Mouse (Mus musculus) intestine, embryonic 15.5 days (tissue): ENCODE data around the gene Pnmal1. TPM values are rescaled to one million over a fixed set of nuclear protein-coding genes. Genes with fewer than 3 reads are reported as not detected.
A peak's percentile ranks its signal among the peaks of the same experiment; 100 is the strongest.

Experiments used
- ATAC-seq: fragments of 200-750 bp; cut with Nextera tagmentation; 2 replicates; pipeline ENCODE4 v1.8.0; 2017; ENCODE audit warnings: moderate TSS enrichment, moderate library complexity
- H3K27ac ChIP-seq: fragments of 300-500 bp; sonication (generic); 2 replicates; pipeline ENCODE4 v1.5.1; 2015; ENCODE audit warnings: mild to moderate bottlenecking, inconsistent platforms
- H3K27me3 ChIP-seq: fragments of 300-500 bp; sonication (generic); replicated peaks from 2 replicates; pipeline ENCODE4 v1.6.1; 2015; ENCODE audit warnings: inconsistent platforms
- H3K36me3 ChIP-seq: fragments of 300-500 bp; sonication (generic); 2 replicates; pipeline ENCODE4 v1.6.1; 2015; ENCODE audit warnings: inconsistent platforms
- H3K4me1 ChIP-seq: fragments of 300-500 bp; sonication (generic); replicated peaks from 2 replicates; pipeline ENCODE4 v1.6.1; 2015; ENCODE audit warnings: inconsistent platforms
- H3K4me2 ChIP-seq: fragments of 300-500 bp; sonication (generic); replicated peaks from 2 replicates; pipeline ENCODE4 v1.6.1; 2015; ENCODE audit warnings: mild to moderate bottlenecking, inconsistent platforms
- H3K4me3 ChIP-seq: fragments of 300-500 bp; sonication (generic); replicated peaks from 2 replicates; pipeline ENCODE4 v1.5.1; 2015; ENCODE audit warnings: inconsistent platforms
- H3K9ac ChIP-seq: fragments of 300-500 bp; sonication (generic); 2 replicates; pipeline ENCODE4 v1.6.1; 2015; ENCODE audit warnings: inconsistent platforms
- H3K9me3 ChIP-seq: fragments of 300-500 bp; sonication (generic); 2 replicates; pipeline ENCODE4 v1.6.1; 2016; ENCODE audit warnings: inconsistent platforms
- WGBS: fragments of 180-500 bp; shearing (Covaris S2); methylation state at CpG from one replicate; pipeline ENCODE4 v1.1.7; 2015; 5-methylcytosine and 5-hydroxymethylcytosine counted together
- polyA plus RNA-seq: library from polyadenylated mRNA; unstranded; fragments of >200 nt; fragmentation: Nextera tagmentation; extraction: Ambion mirVana; gene quantifications from 2 replicates; pipeline ENCODE4 v1.2.1, GENCODE M21; 2015

Pnmal1 gene
- polyA plus RNA-seq, 1 experiment from 2014 or later, result 3.1 TPM

- Histone ChIP-seq H3K9me3 (no peaks in the 10 kb centered on the region), H3K4me3 (no peak overlapping the region), H3K4me2 (no peak overlapping the region), H3K4me1 (no peaks in the 10 kb centered on the region), H3K27ac (no peak overlapping the region), H3K36me3 (no peaks in the 10 kb centered on the region), H3K27me3 (no peaks in the 10 kb centered on the region), H3K9ac (no peak overlapping the region)
- ATAC-seq, result no peak
- 36% methylated on average over 14 of the region's 14 CpGs for WGBS
Measured at GRCm38 (mm10) chr7:16932704-16933577, 26.5 kb upstream of the Pnmal1 start.

- no peak overlapping the region for H3K9ac ChIP-seq
- 47% methylated on average over 4 of the region's 4 CpGs for WGBS
- ATAC-seq, result no peak
- H3K4me1 ChIP-seq, result 0 out of 2 replicates have a peak, but pooled peaks cover 6% of the 10 kb centered on the region
- no peak overlapping the region for H3K4me2 ChIP-seq
- no peak overlapping the region for H3K4me3 ChIP-seq
- H3K9me3 ChIP-seq, result no peaks in the 10 kb centered on the region
- H3K36me3 ChIP-seq, result no peaks in the 10 kb centered on the region
- H3K27me3 ChIP-seq, result no peaks in the 10 kb centered on the region
- H3K27ac ChIP-seq, result no peak overlapping the region
Measured at GRCm38 (mm10) chr7:16937312-16937711, 22.2 kb upstream of the Pnmal1 start.

- WGBS, result 71% methylated on average over 17 of the region's 17 CpGs
- no peak overlapping the region for H3K4me3 ChIP-seq
Measured at GRCm38 (mm10) chr7:16938117-16938791, 21.2 kb upstream of the Pnmal1 start.

GRCm38 (mm10) chr7:16940292-16940691 lies 19.2 kb upstream of the Pnmal1 start:
- ATAC-seq, result no peak
- H3K36me3 ChIP-seq, result no peaks in the 10 kb centered on the region
- H3K4me3 ChIP-seq, result no peak overlapping the region
- WGBS, result 43% methylated on average over 7 of the region's 7 CpGs
- H3K27ac ChIP-seq, result peak overlapping the region; percentile 58; the same call in 1 of the 2 replicates
- H3K4me1 ChIP-seq, result peaks cover 15% of the 10 kb centered on the region
- H3K9me3 ChIP-seq, result no peaks in the 10 kb centered on the region
- H3K9ac ChIP-seq, result no peak overlapping the region
- peaks cover 5% of the 10 kb centered on the region for H3K27me3 ChIP-seq
- peak overlapping the region; percentile 28; the same call in 1 of the 2 replicates for H3K4me2 ChIP-seq

More at GRCm38 (mm10) chr7:16938117-16938791, 21.2 kb upstream of the Pnmal1 start:
- H3K4me1 ChIP-seq, result 0 out of 2 replicates have a peak, but pooled peaks cover 6% of the 10 kb centered on the region
- no peak for ATAC-seq
- no peaks in the 10 kb centered on the region for H3K27me3 ChIP-seq
- no peak overlapping the region for H3K4me2 ChIP-seq
- no peak overlapping the region for H3K27ac ChIP-seq
- no peaks in the 10 kb centered on the region for H3K36me3 ChIP-seq
- no peak overlapping the region for H3K9ac ChIP-seq
- no peaks in the 10 kb centered on the region for H3K9me3 ChIP-seq

GRCm38 (mm10) chr7:16942861-16943260 lies 16.6 kb upstream of the Pnmal1 start:
- H3K4me3 ChIP-seq, result no peak overlapping the region
- no peak overlapping the region for H3K4me2 ChIP-seq
- no peaks in the 10 kb centered on the region for H3K36me3 ChIP-seq
- H3K9me3 ChIP-seq, result no peaks in the 10 kb centered on the region
- H3K27ac ChIP-seq, result no peak overlapping the region
- H3K9ac ChIP-seq, result no peak overlapping the region
- H3K27me3 ChIP-seq, result peaks cover 28% of the 10 kb centered on the region
- ATAC-seq, result no peak
- WGBS, result 49% methylated on average over 4 of the region's 4 CpGs
- H3K4me1 ChIP-seq, result peaks cover 38% of the 10 kb centered on the region

- H3K27ac ChIP-seq, result peak within 1 kb of the TSS; percentile 29
- peak within 1 kb of the TSS; percentile 74 for H3K9ac ChIP-seq
- H3K9me3 ChIP-seq, result no peaks in the 10 kb centered on the region
- peak within 1 kb of the TSS; percentile 92 for H3K4me2 ChIP-seq
- ATAC-seq, result peak; percentile 88
- H3K27me3 ChIP-seq, result peaks cover 33% of the 10 kb centered on the region
- H3K36me3 ChIP-seq, result no peaks in the 10 kb centered on the region
- H3K4me1 ChIP-seq, result peaks cover 47% of the 10 kb centered on the region
- WGBS, result 14% methylated on average over 36 of the region's 36 CpGs
- peak within 1 kb of the TSS; percentile 58 for H3K4me3 ChIP-seq
Measured at GRCm38 (mm10) chr7:16944061-16944807, 15.2 kb upstream of the Pnmal1 start, which contains the start of gene Pnmal2. TSS of gene Pnmal2 (plus strand) at chr7:16944682.

- Histone ChIP-seq H3K36me3 (no peaks in the 10 kb centered on the region), H3K4me1 (peaks cover 52% of the 10 kb centered on the region), H3K4me3 (peak overlapping the region; percentile 58), H3K4me2 (peak overlapping the region; percentile 92), H3K9ac (peak overlapping the region; percentile 74), H3K9me3 (no peaks in the 10 kb centered on the region), H3K27ac (peak overlapping the region; percentile 29), H3K27me3 (peaks cover 39% of the 10 kb centered on the region)
- WGBS, result 4% methylated on average over 22 of the region's 22 CpGs
- peak; percentile 12 for ATAC-seq
Measured at GRCm38 (mm10) chr7:16944808-16945315, 14.6 kb upstream of the Pnmal1 start.

- H3K27ac ChIP-seq, result no peak overlapping the region
- peaks cover 51% of the 10 kb centered on the region for H3K4me1 ChIP-seq
- peak overlapping the region; percentile 74; the same call in 1 of the 2 replicates for H3K9ac ChIP-seq
- peak overlapping the region; percentile 92 for H3K4me2 ChIP-seq
- 26% methylated on average over 17 of the region's 17 CpGs for WGBS
- no peaks in the 10 kb centered on the region for H3K9me3 ChIP-seq
- H3K4me3 ChIP-seq, result peak overlapping the region; percentile 58
- ATAC-seq, result no peak
- H3K27me3 ChIP-seq, result peaks cover 39% of the 10 kb centered on the region
- H3K36me3 ChIP-seq, result no peaks in the 10 kb centered on the region
Measured at GRCm38 (mm10) chr7:16945419-16945818, 14.1 kb upstream of the Pnmal1 start.

- WGBS, result 12% methylated on average over 53 of the region's 53 CpGs
- H3K9ac ChIP-seq, result peak overlapping the region; percentile 35
- peak overlapping the region; percentile 35 for H3K4me3 ChIP-seq
Measured at GRCm38 (mm10) chr7:16946441-16947348, 12.8 kb upstream of the Pnmal1 start.

GRCm38 (mm10) chr7:16947349-16947895 lies 12.1 kb upstream of the Pnmal1 start:
- 22% methylated on average over 22 of the region's 22 CpGs for WGBS
- Histone ChIP-seq H3K4me2 (peak overlapping the region; percentile 92), H3K9me3 (no peaks in the 10 kb centered on the region), H3K4me3 (peak overlapping the region; percentile 35), H3K36me3 (no peaks in the 10 kb centered on the region), H3K27me3 (peaks cover 39% of the 10 kb centered on the region), H3K4me1 (peaks cover 51% of the 10 kb centered on the region), H3K27ac (no peak overlapping the region), H3K9ac (peak overlapping the region; percentile 35)
- ATAC-seq, result no peak

More at GRCm38 (mm10) chr7:16946441-16947348, 12.8 kb upstream of the Pnmal1 start:
- H3K36me3 ChIP-seq, result no peaks in the 10 kb centered on the region
- peak overlapping the region; percentile 92 for H3K4me2 ChIP-seq
- peaks cover 51% of the 10 kb centered on the region for H3K4me1 ChIP-seq
- H3K27me3 ChIP-seq, result peaks cover 39% of the 10 kb centered on the region
- no peak for ATAC-seq
- H3K9me3 ChIP-seq, result no peaks in the 10 kb centered on the region
- no peak overlapping the region for H3K27ac ChIP-seq
